Mouse (Mus musculus): ENCODE measurements around the gene Sppl2c. TPM values are rescaled to one million over a fixed set of nuclear protein-coding genes. Genes with fewer than 3 reads are reported as not detected.

Gene Sppl2c
- total and polyA plus RNA-seq, 2 experiments from 2014 or later, result not detected

- H3K4me1 ChIP-seq (ENCODE audit: control insufficient read depth, insufficient read depth), result peaks cover 19% of the 10 kb centered on the region
- H3K9ac ChIP-seq (replicated peaks; ENCODE audit: low read depth, low read length), result no peak overlapping the region
- TF ChIP-seq CTCF (IDR thresholded peaks at IDR 0.05; ENCODE audit: low read depth) (no peak), EP300 (IDR thresholded peaks at IDR 0.05; ENCODE audit: low read depth) (no peak)
- DNase-seq (ENCODE audit: low spot score) (no peak), ATAC-seq (ENCODE audit: insufficient read depth, low read depth) (no peak)
- 63% methylated on average over 2 of the region's 2 CpGs for WGBS
- H3K4me2 ChIP-seq (ENCODE audit: low read depth, low read length), result no peak overlapping the region
- H3K9me3 ChIP-seq (replicated peaks; ENCODE audit: control insufficient read depth, low read length), result no peaks in the 10 kb centered on the region
- H3K36me3 ChIP-seq (replicated peaks; ENCODE audit: control insufficient read depth, insufficient read depth, low read length), result no peaks in the 10 kb centered on the region
- H3K27me3 ChIP-seq (ENCODE audit: control insufficient read depth, insufficient read depth, low read length), result peaks cover 51% of the 10 kb centered on the region
- H3K27ac ChIP-seq (ENCODE audit: low read depth), result no peak overlapping the region
- H3K4me3 ChIP-seq (ENCODE audit: low read depth, low read length), result no peak overlapping the region
Measured at GRCm38 (mm10) chr11:104235881-104236280, 49.8 kb downstream of the Sppl2c start.

- H3K27ac ChIP-seq (ENCODE audit: low read depth), result no peak overlapping the region
- DNase-seq (ENCODE audit: low spot score) (peak; percentile 67), ATAC-seq (ENCODE audit: insufficient read depth, low read depth) (peak; percentile 71)
- no peak overlapping the region for H3K4me2 ChIP-seq (ENCODE audit: low read depth, low read length)
- TF ChIP-seq CTCF (IDR thresholded peaks at IDR 0.05; ENCODE audit: low read depth) (no peak), EP300 (IDR thresholded peaks at IDR 0.05; ENCODE audit: low read depth) (no peak)
- no peak overlapping the region for H3K9ac ChIP-seq (replicated peaks; ENCODE audit: low read depth, low read length)
- peaks cover 42% of the 10 kb centered on the region for H3K27me3 ChIP-seq (ENCODE audit: control insufficient read depth, insufficient read depth, low read length)
- H3K9me3 ChIP-seq (replicated peaks; ENCODE audit: control insufficient read depth, low read length), result no peaks in the 10 kb centered on the region
- no peaks in the 10 kb centered on the region for H3K36me3 ChIP-seq (replicated peaks; ENCODE audit: control insufficient read depth, insufficient read depth, low read length)
- WGBS, result 49% methylated on average over 7 of the region's 7 CpGs
- H3K4me3 ChIP-seq (ENCODE audit: low read depth, low read length), result no peak overlapping the region
- peaks cover 11% of the 10 kb centered on the region for H3K4me1 ChIP-seq (ENCODE audit: control insufficient read depth, insufficient read depth)
Measured at GRCm38 (mm10) chr11:104237226-104237625, 51.1 kb downstream of the Sppl2c start.

- no peaks in the 10 kb centered on the region for H3K9me3 ChIP-seq (replicated peaks; ENCODE audit: control insufficient read depth, low read length)
- 60% methylated on average over 13 of the region's 13 CpGs for WGBS
- H3K9ac ChIP-seq (replicated peaks; ENCODE audit: low read depth, low read length), result no peak overlapping the region
- TF ChIP-seq CTCF (IDR thresholded peaks at IDR 0.05; ENCODE audit: low read depth) (no peak), EP300 (IDR thresholded peaks at IDR 0.05; ENCODE audit: low read depth) (no peak)
- H3K4me1 ChIP-seq (ENCODE audit: control insufficient read depth, insufficient read depth), result peaks cover 8% of the 10 kb centered on the region
- no peak overlapping the region for H3K4me3 ChIP-seq (ENCODE audit: low read depth, low read length)
- ATAC-seq (ENCODE audit: insufficient read depth, low read depth), result 0 out of 2 replicates have a peak, but pooled peaks have one; percentile 41
- no peak overlapping the region for H3K4me2 ChIP-seq (ENCODE audit: low read depth, low read length)
- DNase-seq (ENCODE audit: low spot score), result no peak
- H3K27me3 ChIP-seq (ENCODE audit: control insufficient read depth, insufficient read depth, low read length), result peaks cover 32% of the 10 kb centered on the region
- no peak overlapping the region for H3K27ac ChIP-seq (ENCODE audit: low read depth)
- H3K36me3 ChIP-seq (replicated peaks; ENCODE audit: control insufficient read depth, insufficient read depth, low read length), result no peaks in the 10 kb centered on the region
Measured at GRCm38 (mm10) chr11:104237958-104238747, 52.0 kb downstream of the Sppl2c start.

Other genes starting within 250 kb of the Sppl2c start
- 18.5 and 25.2 TPM in 2 replicates for gene Nsf, start 232.3 kb upstream of the Sppl2c start, total RNA-seq (2014; rRNA removed; ENCODE audit: low replicate concordance)
- gene Nsf, start 232.3 kb upstream of the Sppl2c start, polyA plus RNA-seq (2015; fragmentation: Nextera tagmentation; extraction: Ambion mirVana), result 24.9 and 25.1 TPM in 2 replicates
- gene Arf2, start 219.6 kb upstream of the Sppl2c start, total RNA-seq (2014; rRNA removed; ENCODE audit: low replicate concordance), result 47.7 and 53.5 TPM in 2 replicates
- 55.1 and 63.5 TPM in 2 replicates for gene Arf2, start 219.6 kb upstream of the Sppl2c start, polyA plus RNA-seq (2015; fragmentation: Nextera tagmentation; extraction: Ambion mirVana)
- not detected in 2 replicates for gene Crhr1, start 53.5 kb upstream of the Sppl2c start, total RNA-seq (2014; rRNA removed; ENCODE audit: low replicate concordance)
- not detected in 2 replicates for gene Crhr1, start 53.5 kb upstream of the Sppl2c start, polyA plus RNA-seq (2015; fragmentation: Nextera tagmentation; extraction: Ambion mirVana)
- 0.23 and 0.31 TPM in 2 replicates for gene Mapt, start 45.1 kb downstream of the Sppl2c start, total RNA-seq (2014; rRNA removed; ENCODE audit: low replicate concordance)
- 0.34 and 0.63 TPM in 2 replicates for gene Mapt, start 45.1 kb downstream of the Sppl2c start, polyA plus RNA-seq (2015; fragmentation: Nextera tagmentation; extraction: Ambion mirVana)

All from heart, postnatal 0 days (tissue).